Mouse (Mus musculus) liver, embryonic 11.5 days (tissue): ENCODE results near the gene Hoxd4. TPM values are rescaled to one million over a fixed set of nuclear protein-coding genes. Genes with fewer than 3 reads are reported as not detected.

Experiments used
- ATAC-seq: fragments of 200-750 bp; cut with Nextera tagmentation; replicated peaks from 2 replicates; pipeline ENCODE4 v1.8.0; 2017; ENCODE audit warnings: moderate number of reproducible peaks, mild to moderate bottlenecking, moderate TSS enrichment, moderate library complexity; ENCODE audit not compliant: low FRiP score
- DNase-seq: peaks from one replicate; pipeline ENCODE4 v3.0.0-alpha.2; 2017; ENCODE audit warnings: low spot score
- H3K27ac ChIP-seq: fragments of 300-500 bp; sonication (generic); 2 replicates; pipeline ENCODE4 v1.5.1; 2014; ENCODE audit warnings: mild to moderate bottlenecking, low read depth, low read length, control low read depth
- H3K27me3 ChIP-seq: fragments of 300-500 bp; sonication (generic); replicated peaks from 2 replicates; pipeline ENCODE4 v1.6.1; 2014; ENCODE audit warnings: low read length, mixed read lengths; ENCODE audit not compliant: control insufficient read depth, insufficient read depth
- H3K36me3 ChIP-seq: fragments of 300-500 bp; sonication (generic); 2 replicates; pipeline ENCODE4 v1.6.1; 2014; ENCODE audit warnings: mild to moderate bottlenecking, low read length, moderate library complexity, mixed read lengths; ENCODE audit not compliant: control insufficient read depth, insufficient read depth
- H3K4me1 ChIP-seq: fragments of 300-500 bp; sonication (generic); replicated peaks from 2 replicates; pipeline ENCODE4 v1.6.1; 2014; ENCODE audit warnings: low read length, mixed read lengths; ENCODE audit not compliant: control insufficient read depth, insufficient read depth
- H3K4me2 ChIP-seq: fragments of 300-500 bp; sonication (generic); 2 replicates; pipeline ENCODE4 v1.6.1; 2014; ENCODE audit warnings: mild to moderate bottlenecking, control low read depth, moderate library complexity
- H3K4me3 ChIP-seq: fragments of 300-500 bp; sonication (generic); 2 replicates; pipeline ENCODE4 v1.5.1; 2014; ENCODE audit warnings: low read depth, low read length, control low read depth
- H3K9ac ChIP-seq: fragments of 300-500 bp; sonication (generic); 2 replicates; pipeline ENCODE4 v1.6.1; 2014; ENCODE audit warnings: low read depth, low read length, control low read depth
- H3K9me3 ChIP-seq: fragments of 300-500 bp; sonication (generic); 2 replicates; pipeline ENCODE4 v1.6.1; 2016; ENCODE audit warnings: low read length, inconsistent platforms, mixed read lengths; ENCODE audit not compliant: control insufficient read depth
- WGBS: fragments of 180-500 bp; shearing (Covaris S2); extraction: QIAGEN DNeasy Blood & Tissue Kit; methylation state at CpG from one replicate; pipeline ENCODE4 v1.1.7; 2014; 5-methylcytosine and 5-hydroxymethylcytosine counted together
- polyA plus RNA-seq: library from polyadenylated mRNA; unstranded; fragments of >200 nt; fragmentation: Nextera tagmentation; extraction: Ambion mirVana; gene quantifications from 2 replicates; pipeline ENCODE4 v1.2.1, GENCODE M21; 2014

Hoxd4 gene
- polyA plus RNA-seq, 1 experiment from 2014 or later = 0.18 TPM

DNA sequence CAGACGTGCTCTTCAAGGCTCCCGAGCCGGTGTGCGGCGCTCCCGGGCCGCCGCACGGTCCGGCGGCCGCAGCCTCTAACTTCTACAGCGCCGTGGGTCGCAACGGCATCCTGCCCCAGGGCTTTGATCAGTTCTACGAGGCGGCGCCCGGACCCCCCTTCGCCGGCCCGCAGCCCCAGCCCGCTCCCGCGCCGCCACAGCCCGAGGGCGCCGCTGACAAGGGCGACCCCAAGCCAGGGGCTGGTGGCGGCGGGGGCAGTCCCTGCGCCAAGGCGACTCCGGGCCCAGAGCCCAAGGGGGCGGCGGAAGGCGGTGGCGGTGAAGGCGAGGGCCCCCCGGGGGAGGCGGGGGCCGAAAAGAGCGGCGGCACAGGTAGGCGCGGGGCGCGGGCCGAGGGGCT is 28.9 kb upstream of the Hoxd4 start:
- no peaks in the 10 kb centered on the region for H3K9me3 ChIP-seq
- ATAC-seq = no peak
- WGBS = 2% methylated on average over 33 of the region's 51 CpGs
- H3K27me3 ChIP-seq = peaks cover 99% of the 10 kb centered on the region
- H3K27ac ChIP-seq = no peak overlapping the region
- peaks cover 7% of the 10 kb centered on the region; the same call in 1 of the 2 replicates for H3K4me1 ChIP-seq
- H3K9ac ChIP-seq = no peak overlapping the region
- no peaks in the 10 kb centered on the region for H3K36me3 ChIP-seq
- DNase-seq = peak; percentile 31
- H3K4me2 ChIP-seq = peak overlapping the region; percentile 25; the same call in 1 of the 2 replicates
- peak overlapping the region; percentile 14; the same call in 1 of the 2 replicates for H3K4me3 ChIP-seq

DNA sequence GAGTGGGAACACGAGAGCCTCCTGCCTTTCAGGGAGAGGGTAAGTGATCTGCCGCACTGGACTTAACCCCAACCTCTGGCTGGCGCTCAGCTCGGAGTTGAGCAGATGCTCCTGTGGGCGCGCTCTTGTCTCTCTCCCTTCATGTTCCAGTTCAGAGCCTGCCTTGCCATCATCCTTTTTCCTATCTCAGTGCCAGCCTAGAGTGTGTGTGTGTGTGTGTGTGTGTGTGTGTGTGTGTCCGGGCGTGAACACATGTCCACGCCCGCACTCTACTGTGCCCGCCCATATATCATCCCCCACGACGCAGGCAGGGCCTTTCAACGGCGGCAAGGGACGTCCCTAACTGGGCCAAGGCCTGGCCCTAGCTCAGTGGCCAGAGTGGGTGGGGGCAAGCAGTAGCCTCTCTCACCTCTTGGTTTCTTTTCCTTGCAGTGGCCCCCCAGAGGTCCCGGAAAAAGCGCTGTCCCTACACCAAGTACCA is 28.2 kb upstream of the Hoxd4 start:
- under 1% methylated on average over 18 of the region's 18 CpGs for WGBS

DNA sequence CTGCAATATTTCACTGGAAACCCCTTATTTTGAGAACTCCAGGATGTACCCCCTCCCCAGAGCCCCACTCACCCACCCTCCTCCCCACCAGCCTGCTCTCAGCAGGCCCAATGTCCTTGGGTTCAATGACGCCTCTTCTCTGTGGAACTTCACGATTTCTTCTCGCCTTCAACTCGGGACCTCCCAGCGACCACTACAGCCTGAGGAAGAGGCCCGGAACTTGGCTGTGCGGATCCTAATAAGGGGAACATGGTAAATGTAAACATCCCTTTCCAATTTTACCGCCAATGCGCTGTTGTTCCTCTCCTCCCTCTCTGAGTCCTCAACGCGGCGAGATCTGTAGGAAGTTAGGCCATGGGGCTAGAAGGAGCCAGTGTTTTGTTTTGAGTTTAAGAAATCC is 27.6 kb upstream of the Hoxd4 start:
- WGBS = 2% methylated on average over 12 of the region's 12 CpGs
- no peak for ATAC-seq
- no peak overlapping the region for H3K4me2 ChIP-seq
- H3K36me3 ChIP-seq = no peaks in the 10 kb centered on the region
- H3K9me3 ChIP-seq = no peaks in the 10 kb centered on the region
- no peak overlapping the region for H3K9ac ChIP-seq
- peaks cover 7% of the 10 kb centered on the region; the same call in 1 of the 2 replicates for H3K4me1 ChIP-seq
- no peak overlapping the region for H3K4me3 ChIP-seq
- peaks cover 99% of the 10 kb centered on the region for H3K27me3 ChIP-seq
- peak; percentile 32 for DNase-seq
- no peak overlapping the region for H3K27ac ChIP-seq

More for the DNA sequence above, 28.2 kb upstream of the Hoxd4 start:
- no peak overlapping the region for H3K9ac ChIP-seq
- no peaks in the 10 kb centered on the region for H3K9me3 ChIP-seq
- H3K36me3 ChIP-seq = no peaks in the 10 kb centered on the region
- H3K27me3 ChIP-seq = peaks cover 99% of the 10 kb centered on the region
- peaks cover 7% of the 10 kb centered on the region; the same call in 1 of the 2 replicates for H3K4me1 ChIP-seq
- H3K27ac ChIP-seq = no peak overlapping the region
- no peak overlapping the region for H3K4me3 ChIP-seq
- ATAC-seq = no peak
- no peak overlapping the region for H3K4me2 ChIP-seq
- DNase-seq = peak; percentile 39

DNA sequence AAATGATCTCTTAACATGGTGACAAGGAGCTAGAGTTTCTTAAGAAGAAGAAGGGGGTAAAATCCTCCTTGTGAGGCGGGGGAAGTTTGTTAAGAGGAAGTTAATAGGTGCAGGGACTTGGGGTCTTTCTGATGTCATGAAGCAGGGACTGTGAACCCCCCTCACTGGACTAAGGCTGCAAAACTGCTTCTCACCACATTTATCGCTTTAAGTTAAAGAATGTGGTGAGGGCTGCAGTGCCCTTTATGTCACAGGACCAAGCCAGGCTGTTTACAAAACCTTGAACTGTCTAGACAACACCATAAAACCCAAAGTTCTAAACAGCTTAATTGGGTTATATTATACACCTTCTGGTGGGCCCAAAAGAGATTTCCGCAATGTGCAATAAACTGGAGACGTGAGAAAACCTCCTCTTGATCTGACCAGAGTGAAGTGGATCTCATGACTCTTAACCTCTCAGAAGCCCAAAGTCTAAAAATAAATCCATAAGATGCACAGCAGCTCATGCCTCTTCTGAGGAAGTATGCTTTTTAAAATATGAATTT is 26.6 kb upstream of the Hoxd4 start:
- 18% methylated on average over 4 of the region's 4 CpGs for WGBS
- H3K4me1 ChIP-seq = peaks cover 7% of the 10 kb centered on the region; the same call in 1 of the 2 replicates
- H3K9ac ChIP-seq = no peak overlapping the region
- no peak overlapping the region for H3K27ac ChIP-seq
- H3K27me3 ChIP-seq = peaks cover 99% of the 10 kb centered on the region
- H3K9me3 ChIP-seq = no peaks in the 10 kb centered on the region
- DNase-seq = no peak
- no peak overlapping the region for H3K4me2 ChIP-seq
- H3K4me3 ChIP-seq = no peak overlapping the region
- ATAC-seq = no peak
- H3K36me3 ChIP-seq = no peaks in the 10 kb centered on the region

DNA sequence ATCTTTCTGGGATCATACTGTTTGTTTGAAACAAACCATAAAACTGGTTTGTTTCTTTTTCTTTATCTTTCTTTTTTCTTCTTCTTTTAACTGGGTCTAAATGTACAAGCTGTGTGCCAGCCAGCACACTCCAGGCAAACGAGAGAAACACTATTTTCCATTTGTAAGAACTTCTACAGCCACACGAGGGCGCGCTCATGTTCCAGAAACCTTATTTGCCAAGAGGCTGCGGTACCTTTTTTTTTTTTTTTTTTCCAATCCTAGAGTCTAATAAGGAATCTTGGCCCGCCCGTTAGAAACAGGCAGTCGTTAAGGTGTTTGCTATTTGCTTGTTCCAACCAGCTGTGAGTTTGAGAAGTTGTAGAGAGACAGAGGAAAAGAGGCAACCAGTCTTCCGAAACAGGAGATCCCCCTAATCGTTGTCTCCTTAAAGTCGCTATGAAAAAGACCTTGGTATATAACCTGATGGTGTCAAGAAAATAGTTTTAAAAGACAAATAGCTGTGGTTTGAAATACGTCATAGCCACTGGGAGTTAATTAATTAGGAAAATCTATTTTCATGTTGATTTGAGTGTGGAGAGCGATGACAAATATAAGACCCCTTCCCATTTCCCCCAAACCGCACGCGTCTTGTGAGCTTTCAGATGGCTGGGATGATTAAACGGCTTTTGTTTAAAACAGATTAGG is 25.3 kb upstream of the Hoxd4 start:
- peaks cover 97% of the 10 kb centered on the region for H3K27me3 ChIP-seq
- 6% methylated on average over 17 of the region's 17 CpGs for WGBS

DNA sequence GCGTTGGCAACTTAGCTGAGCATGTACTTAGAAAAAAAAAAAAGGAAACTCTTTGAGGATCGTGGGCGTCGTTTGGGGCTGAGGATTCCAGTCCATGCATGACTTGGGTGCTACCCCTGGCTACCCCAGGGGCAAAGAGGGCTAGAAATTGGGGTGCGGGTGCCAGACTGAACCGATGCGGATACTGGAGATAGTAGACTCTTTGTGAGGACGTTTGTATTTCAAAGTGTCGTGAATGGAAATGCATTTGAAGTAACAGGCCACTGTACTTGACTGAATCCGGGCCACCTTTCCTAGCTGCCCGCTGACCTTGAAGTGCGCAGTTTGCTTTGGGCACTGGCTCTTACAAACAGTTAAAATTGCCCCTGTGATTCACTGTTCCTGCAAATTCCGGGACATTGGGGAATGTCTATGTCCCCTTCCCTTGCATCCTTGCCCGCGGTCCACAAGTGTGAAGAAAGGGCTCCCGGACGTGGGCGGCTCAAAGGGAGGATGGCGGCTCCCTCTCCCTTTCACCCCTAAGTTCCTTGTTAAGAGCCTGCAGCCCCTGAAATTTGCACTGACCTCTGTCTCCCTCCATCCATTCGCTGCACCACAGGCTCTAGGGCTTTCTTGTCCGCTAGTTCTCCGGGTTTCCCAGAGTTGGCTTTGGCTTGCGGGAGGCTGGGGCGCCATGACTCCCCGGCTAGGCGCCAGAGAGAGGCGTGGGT is 24.6 kb upstream of the Hoxd4 start:
- no peaks in the 10 kb centered on the region for H3K36me3 ChIP-seq
- H3K27ac ChIP-seq = no peak overlapping the region
- no peaks in the 10 kb centered on the region for H3K9me3 ChIP-seq
- no peak overlapping the region for H3K4me3 ChIP-seq
- 1% methylated on average over 27 of the region's 27 CpGs for WGBS
- H3K27me3 ChIP-seq = peaks cover 97% of the 10 kb centered on the region
- H3K4me1 ChIP-seq = peaks cover 4% of the 10 kb centered on the region; the same call in 1 of the 2 replicates
- H3K4me2 ChIP-seq = no peak overlapping the region
- ATAC-seq (no peak), DNase-seq (peak; percentile 30)
- H3K9ac ChIP-seq = no peak overlapping the region

More for the DNA sequence above, 25.3 kb upstream of the Hoxd4 start:
- H3K9ac ChIP-seq = no peak overlapping the region
- ATAC-seq (no peak), DNase-seq (peak; percentile 61)
- no peak overlapping the region for H3K4me2 ChIP-seq
- no peak overlapping the region for H3K27ac ChIP-seq
- H3K9me3 ChIP-seq = no peaks in the 10 kb centered on the region
- no peaks in the 10 kb centered on the region for H3K36me3 ChIP-seq
- peaks cover 7% of the 10 kb centered on the region; the same call in 1 of the 2 replicates for H3K4me1 ChIP-seq
- H3K4me3 ChIP-seq = no peak overlapping the region

DNA sequence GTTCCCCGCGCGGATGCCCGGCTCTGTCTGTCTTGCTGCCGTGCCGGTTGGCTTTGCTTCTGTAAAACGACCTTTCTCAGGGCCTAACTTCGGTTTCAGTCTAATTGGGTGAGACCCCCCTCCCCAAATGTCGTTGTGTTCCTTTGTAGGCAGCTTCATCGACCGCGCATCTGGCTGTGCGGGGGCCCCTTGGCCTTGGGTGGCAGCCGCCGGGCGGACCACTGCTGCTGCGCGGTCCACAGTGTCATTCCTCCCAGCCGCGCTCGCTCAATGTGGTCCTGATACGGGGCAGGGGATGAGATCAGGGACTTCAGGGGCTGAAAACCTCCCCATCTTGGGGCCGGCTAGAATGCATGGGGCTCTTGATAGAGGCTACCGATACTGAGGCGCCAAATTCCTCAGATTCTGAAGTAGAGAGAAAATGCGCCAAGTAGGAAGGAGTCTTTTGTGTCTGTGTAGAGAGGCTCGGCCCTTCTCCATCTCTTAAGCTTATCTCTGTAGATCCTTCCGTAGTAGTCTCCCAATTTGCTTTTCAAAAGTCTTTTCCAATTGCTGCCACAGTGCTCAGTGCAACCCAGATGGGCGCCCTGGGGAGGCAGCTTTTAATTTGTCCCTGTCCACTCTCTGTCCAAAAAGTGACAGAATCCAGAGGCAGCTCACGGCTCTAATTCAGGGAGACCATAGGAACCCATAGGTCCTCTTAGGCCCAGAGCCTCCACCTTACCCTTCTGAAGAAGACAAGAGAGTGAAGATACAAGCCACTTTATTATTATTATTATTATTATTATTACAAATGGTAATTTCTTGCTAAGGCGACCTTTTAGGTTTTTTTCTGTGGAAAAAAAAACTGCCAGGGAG is 23.8 kb upstream of the Hoxd4 start:
- Histone ChIP-seq H3K27ac (no peak overlapping the region), H3K4me2 (no peak overlapping the region), H3K4me3 (no peak overlapping the region), H3K9me3 (no peaks in the 10 kb centered on the region), H3K36me3 (no peaks in the 10 kb centered on the region), H3K4me1 (no peaks in the 10 kb centered on the region), H3K9ac (no peak overlapping the region), H3K27me3 (peaks cover 97% of the 10 kb centered on the region)
- 2% methylated on average over 31 of the region's 31 CpGs for WGBS
- peak; percentile 33 for DNase-seq
- ATAC-seq = no peak
